Mouse (Mus musculus) myocyte (in vitro differentiated cells): ENCODE results near the gene Zmat5. TPM values are rescaled to one million over a fixed set of nuclear protein-coding genes. Genes with fewer than 3 reads are reported as not detected.

Source experiments
- H3K27me3 ChIP-seq: one replicate; pipeline ENCODE4 v1.6.1; 2011; ENCODE audit not compliant: control insufficient read depth, insufficient read depth, insufficient read length
- H3K36me3 ChIP-seq: one replicate; pipeline ENCODE4 v1.6.1; 2011; ENCODE audit not compliant: control insufficient read depth, insufficient read depth
- H3K4me2 ChIP-seq: one replicate; pipeline ENCODE4 v1.6.1; 2011; ENCODE audit warnings: low read depth, control low read depth
- H3K4me3 ChIP-seq: one replicate; pipeline ENCODE4 v1.5.1; 2011; ENCODE audit warnings: mild to moderate bottlenecking, control low read depth, moderate library complexity
- H3K79me2 ChIP-seq: one replicate; pipeline ENCODE4 v1.6.1; 2011; ENCODE audit not compliant: control insufficient read depth, insufficient read depth
- H3ac ChIP-seq: one replicate; pipeline ENCODE4 v1.6.1; 2011; ENCODE audit not compliant: control insufficient read depth, insufficient read length
- CEBPB ChIP-seq: IDR thresholded peaks from 2 replicates; pipeline ENCODE4 v1.6.1; 2011; ENCODE audit warnings: mild to moderate bottlenecking, moderate library complexity; ENCODE audit not compliant: poor library complexity, insufficient read depth, severe bottlenecking
- E2F4 ChIP-seq: IDR thresholded peaks from one replicate; pipeline ENCODE4 v1.6.1; 2011; ENCODE audit warnings: mild to moderate bottlenecking, control low read depth, moderate library complexity; ENCODE audit not compliant: insufficient read depth
- MAX ChIP-seq: IDR thresholded peaks from one replicate; pipeline ENCODE4 v1.6.1; 2011; ENCODE audit warnings: low read depth, mild to moderate bottlenecking, control low read depth
- MYOD1 ChIP-seq, 3 experiments: IDR thresholded peaks; one replicate each; pipeline ENCODE4 v1.6.1; 2011; ENCODE audit warnings: control low read depth in 2 of 3, low read depth in 2 of 3, mild to moderate bottlenecking in 2 of 3, moderate library complexity in 1 of 3; ENCODE audit not compliant: insufficient read length in 2 of 3, control insufficient read depth in 1 of 3
- MYOG ChIP-seq, 3 experiments: IDR thresholded peaks; one replicate each; pipeline ENCODE4 v1.6.1; 2011; ENCODE audit warnings: control low read depth in 2 of 3, low read depth in 2 of 3, mild to moderate bottlenecking in 2 of 3; ENCODE audit not compliant: insufficient read length in 2 of 3, control insufficient read depth in 1 of 3, insufficient read depth in 1 of 3
- POLR2A ChIP-seq: IDR thresholded peaks from one replicate; pipeline ENCODE4 v1.6.1; 2011; ENCODE audit warnings: low read depth, mild to moderate bottlenecking, control low read depth, moderate library complexity; ENCODE audit not compliant: insufficient read length
- POLR2AphosphoS2 ChIP-seq: IDR thresholded peaks from one replicate; pipeline ENCODE4 v1.6.1; 2011; ENCODE audit warnings: low read depth, control low read depth; ENCODE audit not compliant: insufficient read length
- REST ChIP-seq: IDR thresholded peaks from one replicate; pipeline ENCODE4 v1.6.1; 2011; ENCODE audit warnings: mild to moderate bottlenecking, control low read depth, moderate library complexity; ENCODE audit not compliant: insufficient read depth, insufficient read length
- SRF ChIP-seq: IDR thresholded peaks from one replicate; pipeline ENCODE4 v1.6.1; 2011; ENCODE audit warnings: low read depth; ENCODE audit not compliant: control insufficient read depth, insufficient read length
- TCF12 ChIP-seq: IDR thresholded peaks from one replicate; pipeline ENCODE4 v1.6.1; 2011; ENCODE audit warnings: mild to moderate bottlenecking, control low read depth; ENCODE audit not compliant: poor library complexity, insufficient read depth, severe bottlenecking
- TCF3 ChIP-seq: IDR thresholded peaks from one replicate; pipeline ENCODE4 v1.6.1; 2011; ENCODE audit warnings: low read depth, control low read depth; ENCODE audit not compliant: insufficient read length
- USF1 ChIP-seq: IDR thresholded peaks from one replicate; pipeline ENCODE4 v1.6.1; 2011; ENCODE audit warnings: low read depth, mild to moderate bottlenecking, control low read depth, moderate library complexity
- polyA plus RNA-seq: library from polyadenylated mRNA; unstranded; fragments of >200 nt; fragmentation: generic; extraction: Trizol; gene quantifications from one replicate; pipeline ENCODE4 v1.2.1, GENCODE M21; 2012; ENCODE audit warnings: missing spikeins

Gene Zmat5
- polyA plus RNA-seq, 1 experiment: 57.4 TPM

DNA sequence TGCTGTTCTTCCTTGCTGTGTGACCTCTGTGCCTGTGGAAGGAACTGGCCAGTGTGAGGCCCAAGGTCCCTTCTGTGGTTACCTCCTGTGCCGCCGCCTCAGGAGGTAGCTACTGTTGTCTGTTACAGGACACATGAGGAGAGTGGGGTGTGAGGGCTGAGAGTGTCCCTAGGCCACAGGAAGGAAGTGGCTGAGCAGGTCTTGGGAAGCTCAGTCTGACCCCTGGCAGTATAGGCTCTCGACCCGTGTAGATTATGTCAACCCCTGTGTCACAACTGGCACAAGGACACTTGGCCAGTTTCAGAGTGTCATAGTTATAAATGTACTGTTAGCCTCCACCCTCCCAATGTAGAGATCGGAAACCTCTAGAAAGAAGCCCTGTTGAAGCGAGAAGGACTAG, 21.0 kb upstream of the Zmat5 start:
- no peak for TF ChIP-seq REST
- TF ChIP-seq POLR2AphosphoS2: peak; percentile 16
- Histone ChIP-seq H3K4me2 (no peak overlapping the region), H3K27me3 (no peaks in the 10 kb centered on the region), H3K4me3 (no peak overlapping the region), H3ac (no peak overlapping the region), H3K79me2 (no peaks in the 10 kb centered on the region), H3K36me3 (peaks cover 25% of the 10 kb centered on the region)

- Histone ChIP-seq H3K27me3 (no peaks in the 10 kb centered on the region), H3K4me3 (no peak overlapping the region), H3K79me2 (no peaks in the 10 kb centered on the region), H3K4me2 (no peak overlapping the region), H3ac (no peak overlapping the region), H3K36me3 (peaks cover 25% of the 10 kb centered on the region)
- TF ChIP-seq USF1 (no peak), CEBPB (no peak), E2F4 (no peak), TCF3 (no peak), REST (no peak), SRF (no peak), MAX (no peak), POLR2AphosphoS2 (no peak), POLR2A (no peak)
These were observed 20.3 kb upstream of the Zmat5 start for GRCm38 (mm10) chr11:4684186-4684585.

DNA sequence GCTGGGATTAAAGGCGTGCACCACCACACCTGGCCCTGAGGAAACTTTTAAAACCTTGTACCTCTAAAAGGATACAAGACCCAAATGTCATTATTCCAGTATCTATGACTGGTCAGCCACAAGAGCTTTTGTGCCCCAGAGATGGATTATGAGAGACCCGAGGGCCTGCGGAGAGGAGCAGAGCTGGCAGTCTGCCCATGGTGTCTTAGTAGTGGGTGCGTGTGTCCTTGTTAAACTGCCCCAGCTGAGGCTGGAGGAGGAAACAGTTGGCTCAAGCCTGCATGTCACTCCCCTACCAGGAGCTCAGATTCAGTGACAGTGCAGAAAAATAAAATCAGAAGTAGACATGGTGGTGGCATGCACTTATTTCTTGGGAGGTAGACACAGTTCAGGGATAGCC, 19.4 kb upstream of the Zmat5 start:
- no peak overlapping the region for H3ac ChIP-seq
- TF ChIP-seq SRF (no peak), TCF12 (no peak), POLR2A (no peak), MYOD1 (IDR thresholded peaks at IDR 0.05; ENCODE audit: control insufficient read depth in 1 of 3, insufficient read length in 2 of 3, low read depth in 2 of 3) (no peak), MYOG (IDR thresholded peaks at IDR 0.05; ENCODE audit: control insufficient read depth in 1 of 3, insufficient read depth in 1 of 3, insufficient read length in 2 of 3, low read depth in 2 of 3) (no peak), POLR2AphosphoS2 (no peak)
- no peaks in the 10 kb centered on the region for H3K79me2 ChIP-seq
- H3K4me3 ChIP-seq: no peak overlapping the region
- H3K4me2 ChIP-seq: no peak overlapping the region
- H3K36me3 ChIP-seq: peaks cover 25% of the 10 kb centered on the region
- H3K27me3 ChIP-seq: no peaks in the 10 kb centered on the region

DNA sequence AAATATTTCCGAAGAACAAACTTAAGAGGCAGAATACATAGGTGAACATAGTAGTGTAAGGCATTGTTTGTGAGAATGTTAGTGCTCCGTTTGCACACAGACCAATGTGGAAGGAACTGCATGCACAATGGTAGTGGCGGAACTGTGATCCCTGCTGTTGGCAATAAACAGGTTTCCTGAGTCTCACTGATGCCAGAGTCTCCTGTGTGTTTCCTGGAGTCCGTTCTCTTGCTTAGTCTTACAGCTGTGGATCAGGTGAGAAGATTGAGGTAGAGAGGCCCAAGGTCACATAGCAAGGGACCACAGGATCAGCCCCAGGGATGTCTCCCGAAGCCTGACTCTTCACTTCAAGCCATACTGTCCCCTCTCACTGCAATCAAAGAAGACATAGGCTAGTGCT, 19.0 kb upstream of the Zmat5 start:
- Histone ChIP-seq H3K27me3 (no peaks in the 10 kb centered on the region), H3K4me2 (no peak overlapping the region), H3K36me3 (peaks cover 25% of the 10 kb centered on the region), H3K79me2 (no peaks in the 10 kb centered on the region), H3K4me3 (no peak overlapping the region), H3ac (no peak overlapping the region)
- TF ChIP-seq MYOG (IDR thresholded peaks at IDR 0.05; ENCODE audit: control insufficient read depth in 1 of 3, insufficient read depth in 1 of 3, insufficient read length in 2 of 3, low read depth in 2 of 3) (no peak), USF1 (no peak), MYOD1 (IDR thresholded peaks at IDR 0.05; ENCODE audit: control insufficient read depth in 1 of 3, insufficient read length in 2 of 3, low read depth in 2 of 3) (no peak), POLR2AphosphoS2 (peak; percentile 83), E2F4 (no peak)

DNA sequence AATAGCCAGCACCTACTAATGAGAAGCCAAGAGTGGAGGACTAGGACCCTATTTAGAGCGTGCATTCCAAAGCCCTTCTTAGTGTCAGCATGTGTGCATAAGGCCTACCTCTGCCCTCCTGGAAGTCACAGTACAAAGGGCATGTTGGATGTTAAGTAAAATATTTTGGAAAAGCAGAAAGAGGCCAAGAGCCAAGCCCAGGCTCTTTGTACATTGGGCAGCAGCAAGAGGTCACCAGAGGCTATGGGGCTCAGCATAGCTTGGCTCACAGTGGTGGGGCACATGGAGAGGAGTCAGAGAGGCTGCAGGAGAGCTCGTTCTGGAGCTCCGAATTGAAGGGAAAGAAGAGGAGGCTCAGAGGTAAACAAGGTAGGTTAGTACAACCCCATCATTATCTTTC, 17.5 kb upstream of the Zmat5 start:
- peaks cover 14% of the 10 kb centered on the region for H3K36me3 ChIP-seq
- no peak for TF ChIP-seq POLR2A
- TF ChIP-seq E2F4: no peak
- no peak for TF ChIP-seq TCF12
- peak; percentile 73 for TF ChIP-seq POLR2AphosphoS2
- no peak for TF ChIP-seq SRF
- TF ChIP-seq CEBPB: no peak
- TF ChIP-seq MAX: no peak
- TF ChIP-seq REST: no peak
- no peak overlapping the region for H3K4me3 ChIP-seq
- H3ac ChIP-seq: no peak overlapping the region
- no peak overlapping the region for H3K4me2 ChIP-seq
- no peaks in the 10 kb centered on the region for H3K27me3 ChIP-seq
- no peaks in the 10 kb centered on the region for H3K79me2 ChIP-seq

GRCm38 (mm10) chr11:4687874-4688273, 16.6 kb upstream of the Zmat5 start:
- TF ChIP-seq MAX: no peak
- no peak for TF ChIP-seq POLR2A
- no peak for TF ChIP-seq MYOD1 (IDR thresholded peaks at IDR 0.05; ENCODE audit: control insufficient read depth in 1 of 3, insufficient read length in 2 of 3, low read depth in 2 of 3)
- TF ChIP-seq CEBPB: no peak
- TF ChIP-seq USF1: no peak
- no peak for TF ChIP-seq REST
- no peak for TF ChIP-seq POLR2AphosphoS2
- TF ChIP-seq E2F4: no peak
- no peak for TF ChIP-seq SRF
- no peak for TF ChIP-seq TCF12
- TF ChIP-seq MYOG (IDR thresholded peaks at IDR 0.05; ENCODE audit: control insufficient read depth in 1 of 3, insufficient read depth in 1 of 3, insufficient read length in 2 of 3, low read depth in 2 of 3): no peak
- no peak for TF ChIP-seq TCF3
- H3K4me2 ChIP-seq: no peak overlapping the region
- peaks cover 9% of the 10 kb centered on the region for H3K36me3 ChIP-seq
- H3ac ChIP-seq: no peak overlapping the region
- H3K4me3 ChIP-seq: no peak overlapping the region
- no peaks in the 10 kb centered on the region for H3K27me3 ChIP-seq
- H3K79me2 ChIP-seq: no peaks in the 10 kb centered on the region
